Mouse (Mus musculus) limb, embryonic 14.5 days (tissue): ENCODE measurements around the gene Arih2. TPM values are rescaled to one million over a fixed set of nuclear protein-coding genes. Genes with fewer than 3 reads are reported as not detected.
"Not testable (repeated sequence)": the region's sequence is repeated elsewhere in the genome, so short reads cannot be mapped to it uniquely, and the experiment has no call there.

Experiments
- ATAC-seq: fragments of 200-750 bp; cut with Nextera tagmentation; 2 replicates; pipeline ENCODE4 v1.8.0; 2017; ENCODE audit warnings: low read depth, moderate number of reproducible peaks, moderate TSS enrichment; ENCODE audit not compliant: low FRiP score
- DNase-seq: peaks from one replicate; pipeline ENCODE4 v3.0.0-alpha.2; 2015; ENCODE audit warnings: low spot score
- H3K27ac ChIP-seq: fragments of 300-500 bp; sonication (generic); replicated peaks from 2 replicates; pipeline ENCODE4 v1.5.1; 2014; ENCODE audit warnings: low read depth, mild to moderate bottlenecking, low read length, moderate library complexity, mixed read lengths
- H3K27me3 ChIP-seq: fragments of 300-500 bp; sonication (generic); 2 replicates; pipeline ENCODE4 v1.6.1; 2014; ENCODE audit warnings: low read length, mixed read lengths; ENCODE audit not compliant: control insufficient read depth, insufficient read depth
- H3K36me3 ChIP-seq: fragments of 300-500 bp; sonication (generic); 2 replicates; pipeline ENCODE4 v1.6.1; 2014; ENCODE audit warnings: mild to moderate bottlenecking, low read length, moderate library complexity, mixed read lengths; ENCODE audit not compliant: control insufficient read depth, insufficient read depth
- H3K4me1 ChIP-seq: fragments of 300-500 bp; sonication (generic); 2 replicates; pipeline ENCODE4 v1.6.1; 2014; ENCODE audit warnings: antibody characterized with exemption, low read length, mixed read lengths; ENCODE audit not compliant: control insufficient read depth, insufficient read depth
- H3K4me2 ChIP-seq: fragments of 300-500 bp; sonication (generic); replicated peaks from 2 replicates; pipeline ENCODE4 v1.6.1; 2014; ENCODE audit warnings: low read depth, mild to moderate bottlenecking, low read length, moderate library complexity; ENCODE audit not compliant: severe bottlenecking
- H3K4me3 ChIP-seq: fragments of 300-500 bp; sonication (generic); replicated peaks from 2 replicates; pipeline ENCODE4 v1.5.1; 2014; ENCODE audit warnings: low read length
- H3K9ac ChIP-seq: fragments of 300-500 bp; sonication (generic); 2 replicates; pipeline ENCODE4 v1.6.1; 2014; ENCODE audit warnings: mild to moderate bottlenecking, low read depth, low read length, moderate library complexity; ENCODE audit not compliant: severe bottlenecking
- H3K9me3 ChIP-seq: fragments of 300-500 bp; sonication (generic); 2 replicates; pipeline ENCODE4 v1.6.1; 2016; ENCODE audit warnings: low read length; ENCODE audit not compliant: control insufficient read depth
- POLR2A ChIP-seq: fragments of 200-500 bp; IDR thresholded peaks from 2 replicates; pipeline ENCODE4 v1.8.0; 2012; ENCODE audit warnings: inconsistent platforms, mild to moderate bottlenecking, moderate library complexity, borderline replicate concordance; ENCODE audit not compliant: insufficient read depth, insufficient read length; ENCODE audit errors: extremely low read depth
- WGBS: fragments of 180-500 bp; shearing (Covaris S2); extraction: QIAGEN DNeasy Blood & Tissue Kit; methylation state at CpG from one replicate; pipeline ENCODE4 v1.1.7; 2014; 5-methylcytosine and 5-hydroxymethylcytosine counted together
- polyA plus RNA-seq, 2 experiments: library from polyadenylated mRNA; depleted of rRNA in 1 of 2; stranded (reverse) in 1 of 2; unstranded in 1 of 2; fragments of >200 nt; fragmentation: Nextera tagmentation in 1 of 2; extraction: Ambion mirVana in 1 of 2; gene quantifications; 2 replicates each; pipeline versions ENCODE4 v1.2.1 to v1.2.3; 2012 to 2014

The Arih2 gene
- polyA plus RNA-seq, 2 experiments: 35.7 to 46.2 TPM

DNA sequence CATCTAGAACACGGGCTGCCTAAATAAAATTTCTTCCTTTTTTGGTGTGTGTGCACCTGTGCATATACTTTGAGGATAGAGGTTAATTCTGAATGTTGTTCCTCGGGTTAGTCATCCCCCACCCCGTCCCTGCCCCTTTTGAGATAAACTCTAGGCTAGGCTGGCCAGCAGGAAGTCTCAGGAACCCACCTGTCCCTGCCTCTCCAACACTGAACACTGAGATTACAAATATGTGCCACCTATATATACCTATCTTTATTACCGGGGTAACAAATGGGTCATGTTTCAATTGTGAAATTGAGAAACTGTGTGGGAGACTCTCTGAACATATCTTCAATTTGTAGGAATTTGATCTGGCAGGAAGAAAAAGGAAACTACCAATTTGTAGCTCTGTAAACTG is 40.3 kb downstream of the Arih2 start:
- Histone ChIP-seq H3K9ac (no peak overlapping the region), H3K9me3 (no peaks in the 10 kb centered on the region), H3K4me3 (no peak overlapping the region), H3K4me1 (no peaks in the 10 kb centered on the region), H3K4me2 (no peak overlapping the region), H3K36me3 (peaks cover 96% of the 10 kb centered on the region), H3K27me3 (no peaks in the 10 kb centered on the region), H3K27ac (no peak overlapping the region)
- WGBS: 90% methylated on average over 4 of the region's 4 CpGs
- no peak for ATAC-seq
- DNase-seq: no peak
- TF ChIP-seq POLR2A: no peak

DNA sequence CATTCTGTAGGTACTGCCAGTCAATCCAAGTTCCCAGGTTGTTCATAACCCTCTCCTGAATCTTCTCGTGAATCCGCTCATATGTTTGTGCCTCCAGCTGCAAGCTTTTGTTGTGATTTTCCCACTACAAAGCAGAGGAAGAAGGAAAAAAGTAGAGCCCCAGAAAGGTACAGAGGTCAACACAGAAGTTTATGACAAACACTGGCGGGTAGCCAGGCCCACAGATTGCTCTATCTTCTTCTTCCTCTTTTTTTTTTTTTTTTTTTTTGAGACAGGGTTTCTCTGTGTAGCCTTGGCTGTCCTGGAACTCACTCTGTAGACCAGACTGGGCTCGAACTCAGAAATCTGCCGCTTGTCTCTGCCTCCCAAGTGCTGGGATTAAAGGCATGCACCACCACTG is 41.3 kb downstream of the Arih2 start:
- ATAC-seq, H3K9ac ChIP-seq, H3K4me1 ChIP-seq, H3K27me3 ChIP-seq, H3K27ac ChIP-seq, H3K4me2 ChIP-seq, H3K9me3 ChIP-seq, H3K4me3 ChIP-seq, DNase-seq: not testable (repeated sequence)
- peaks cover 97% of the 10 kb centered on the region for H3K36me3 ChIP-seq
- WGBS: 88% methylated on average over 5 of the region's 5 CpGs

DNA sequence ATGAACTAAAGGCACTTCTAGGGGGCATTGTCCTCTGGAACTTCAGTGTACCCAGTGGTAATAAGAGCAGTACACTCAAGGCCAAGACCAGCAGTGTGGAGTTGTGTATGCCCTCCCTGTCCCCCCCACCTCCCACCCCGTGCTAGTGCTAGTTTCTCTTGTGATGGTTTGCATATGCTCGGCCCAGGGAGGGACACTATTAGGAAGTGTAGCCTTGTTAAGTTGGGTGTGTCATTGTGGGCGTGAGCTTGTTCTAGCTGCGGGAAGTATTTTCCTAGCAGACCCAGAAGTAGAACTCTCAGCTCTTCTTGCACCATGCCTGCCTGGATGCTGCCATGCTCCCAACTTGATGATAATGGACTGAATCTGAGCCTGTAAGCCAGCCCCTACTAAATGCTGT is 47.2 kb downstream of the Arih2 start:
- Histone ChIP-seq H3K4me3 (no peak overlapping the region), H3K4me1 (peaks cover 4% of the 10 kb centered on the region; the same call in 1 of the 2 replicates), H3K9me3 (no peaks in the 10 kb centered on the region), H3K4me2 (no peak overlapping the region), H3K27ac (no peak overlapping the region), H3K9ac (no peak overlapping the region), H3K36me3 (peaks cover 43% of the 10 kb centered on the region), H3K27me3 (no peaks in the 10 kb centered on the region)
- 86% methylated on average over 4 of the region's 4 CpGs for WGBS
- DNase-seq (no peak), ATAC-seq (no peak)
- no peak for TF ChIP-seq POLR2A

DNA sequence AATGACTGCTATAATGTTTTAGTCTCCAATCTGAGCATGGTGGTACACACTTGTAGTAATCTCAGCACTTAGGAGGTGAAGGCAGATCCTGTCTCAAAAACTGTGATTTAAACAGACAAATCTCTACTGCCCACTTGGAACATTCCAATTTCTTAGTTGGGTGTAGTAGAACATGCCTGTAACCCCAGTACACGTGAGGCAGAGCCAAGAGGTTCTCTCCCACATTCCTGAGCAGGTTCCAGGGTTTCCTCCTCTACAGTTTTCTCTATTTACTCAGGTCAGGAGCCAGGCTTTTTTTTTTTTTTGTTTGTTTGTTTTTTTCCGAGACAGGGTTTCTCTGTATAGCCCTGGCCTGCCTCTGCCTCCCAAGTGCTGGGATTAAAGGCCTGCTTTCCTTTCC is 49.2 kb downstream of the Arih2 start:
- Histone ChIP-seq H3K27ac (no peak overlapping the region), H3K9me3 (no peaks in the 10 kb centered on the region), H3K4me2 (no peak overlapping the region), H3K4me3 (no peak overlapping the region), H3K4me1 (peaks cover 6% of the 10 kb centered on the region; the same call in 1 of the 2 replicates), H3K9ac (no peak overlapping the region), H3K36me3 (peaks cover 26% of the 10 kb centered on the region), H3K27me3 (no peaks in the 10 kb centered on the region)
- DNase-seq: no peak
- TF ChIP-seq POLR2A: no peak
- ATAC-seq: no peak
- WGBS: 66% methylated on average over 2 of the region's 2 CpGs

DNA sequence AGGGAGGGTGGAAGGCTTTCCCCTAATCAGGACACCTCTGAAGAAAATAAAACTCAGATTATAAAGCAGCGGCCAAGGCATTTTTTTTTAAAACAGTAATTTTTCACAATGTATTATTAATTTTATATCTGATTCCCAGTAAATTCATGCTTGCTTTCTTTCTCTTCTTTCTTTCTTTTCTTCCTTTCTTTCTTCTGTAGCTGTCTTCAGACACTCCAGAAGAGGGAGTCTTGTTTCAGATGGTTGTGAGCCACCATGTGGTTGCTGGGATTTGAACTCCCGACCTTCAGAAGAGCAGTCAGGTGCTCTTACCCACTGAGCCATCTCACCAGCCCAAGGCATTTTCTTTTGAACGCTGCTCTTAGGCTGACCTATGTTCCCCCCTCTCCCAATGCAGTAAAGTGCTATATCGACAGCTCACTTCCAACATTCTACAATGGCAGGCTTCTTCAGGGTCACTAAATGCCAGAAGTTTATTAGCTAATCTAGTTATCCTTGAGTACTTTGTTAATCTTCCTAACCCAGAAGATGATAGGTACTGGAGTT is 50.1 kb downstream of the Arih2 start:
- Histone ChIP-seq H3K4me3 (no peak overlapping the region), H3K9me3 (no peaks in the 10 kb centered on the region), H3K27me3 (no peaks in the 10 kb centered on the region), H3K9ac (no peak overlapping the region), H3K36me3 (peaks cover 17% of the 10 kb centered on the region), H3K27ac (no peak overlapping the region), H3K4me1 (peaks cover 6% of the 10 kb centered on the region; the same call in 1 of the 2 replicates), H3K4me2 (no peak overlapping the region)
- WGBS: 75% methylated on average over 4 of the region's 4 CpGs
- peak; percentile 69 for DNase-seq
- no peak for ATAC-seq
- no peak for TF ChIP-seq POLR2A
